Mouse (Mus musculus) liver, adult 2 months (tissue): Measurements from ENCODE around the gene Nrxn3. TPM values are rescaled to one million over a fixed set of nuclear protein-coding genes. Genes with fewer than 3 reads are reported as not detected.

Experiments
- DNase-seq: peaks from one replicate; pipeline ENCODE4 v3.0.0-alpha.2; 2011; ENCODE audit warnings: low read depth, low spot score; ENCODE audit errors: extremely low read depth
- H3K27ac ChIP-seq: fragments of 200-500 bp; replicated peaks from 2 replicates; pipeline ENCODE4 v1.5.1; 2012; ENCODE audit warnings: low read depth, mild to moderate bottlenecking, control low read depth, inconsistent platforms, low read length; ENCODE audit not compliant: insufficient read depth
- H3K27me3 ChIP-seq: fragments of 200-500 bp; 2 replicates; pipeline ENCODE4 v1.6.1; 2012; ENCODE audit warnings: mild to moderate bottlenecking, moderate library complexity, low read length, inconsistent platforms; ENCODE audit not compliant: control insufficient read depth, insufficient read depth
- H3K36me3 ChIP-seq: fragments of 200-500 bp; 2 replicates; pipeline ENCODE4 v1.6.1; 2012; ENCODE audit warnings: low read length, inconsistent platforms; ENCODE audit not compliant: control insufficient read depth, insufficient read depth
- H3K4me1 ChIP-seq: fragments of 200-500 bp; 2 replicates; pipeline ENCODE4 v1.6.1; 2011; ENCODE audit warnings: low read length; ENCODE audit not compliant: control insufficient read depth, insufficient read depth
- H3K4me3 ChIP-seq: fragments of 200-500 bp; 2 replicates; pipeline ENCODE4 v1.5.1; 2011; ENCODE audit warnings: low read depth, mild to moderate bottlenecking, control low read depth, low read length, moderate library complexity; ENCODE audit not compliant: insufficient read depth
- H3K79me2 ChIP-seq: fragments of 200-500 bp; 2 replicates; pipeline ENCODE4 v1.6.1; 2012; ENCODE audit warnings: inconsistent platforms, mild to moderate bottlenecking, low read length, moderate library complexity; ENCODE audit not compliant: control insufficient read depth, insufficient read depth
- H3K9ac ChIP-seq: fragments of 200-500 bp; 2 replicates; pipeline ENCODE4 v1.6.1; 2012; ENCODE audit warnings: low read depth, mild to moderate bottlenecking, control low read depth, inconsistent platforms, low read length
- CTCF ChIP-seq: fragments of 200-500 bp; IDR thresholded peaks from 2 replicates; pipeline ENCODE4 v1.5.1; 2011; ENCODE audit warnings: low read depth, low read length, control low read depth
- POLR2A ChIP-seq: fragments of 200-500 bp; IDR thresholded peaks from 2 replicates; pipeline ENCODE4 v1.6.1; 2011; ENCODE audit warnings: low read length, control low read depth; ENCODE audit not compliant: insufficient read depth; ENCODE audit errors: extremely low read depth
- WGBS: fragments of 180-500 bp; shearing (Covaris S2); methylation state at CpG from one replicate; pipeline ENCODE4 v1.1.7; 2018; 5-methylcytosine and 5-hydroxymethylcytosine counted together
- polyA plus RNA-seq: library from polyadenylated mRNA; depleted of rRNA; stranded (reverse); fragments of >200 nt; gene quantifications from 2 replicates; pipeline ENCODE4 v1.2.3, GENCODE M21; 2012
- total RNA-seq: library from RNA; depleted of rRNA; stranded (reverse); fragments of >200 nt; gene quantifications from 2 replicates; pipeline ENCODE4 v1.2.3, GENCODE M21; 2014

The Nrxn3 gene
- total and polyA plus RNA-seq, 2 experiments, result 0.18 to 0.31 TPM

DNA sequence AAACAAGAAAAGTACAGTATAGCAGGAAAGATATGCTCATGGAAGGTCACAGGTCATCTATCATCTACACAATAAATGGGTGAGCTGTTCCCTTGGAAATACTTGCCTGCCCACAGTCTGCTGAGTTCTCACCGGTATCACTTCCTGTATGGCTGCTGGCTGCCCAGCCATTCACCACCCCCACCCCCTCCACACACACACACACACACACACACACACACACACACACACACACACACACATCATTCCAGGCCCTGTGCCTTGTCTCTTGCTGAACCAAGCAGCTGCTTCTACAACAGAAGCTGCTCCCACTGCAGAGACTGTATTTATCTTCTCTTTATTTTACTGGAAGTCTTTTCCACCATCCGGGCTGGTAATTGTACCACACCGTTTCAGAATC lies 1338.6 kb downstream of the Nrxn3 start:
- Histone ChIP-seq H3K36me3 (no peaks in the 10 kb centered on the region), H3K79me2 (no peaks in the 10 kb centered on the region), H3K27me3 (no peaks in the 10 kb centered on the region), H3K4me1 (no peaks in the 10 kb centered on the region), H3K4me3 (no peak overlapping the region), H3K27ac (no peak overlapping the region), H3K9ac (no peak overlapping the region)
- TF ChIP-seq POLR2A, result no peak
- no peak for TF ChIP-seq CTCF
- WGBS, result 69% methylated on average over 3 of the region's 3 CpGs
- DNase-seq, result no peak

- no peak overlapping the region for H3K4me3 ChIP-seq
- no peak for DNase-seq
- no peak overlapping the region for H3K27ac ChIP-seq
- TF ChIP-seq CTCF, result no peak
- no peak for TF ChIP-seq POLR2A
- H3K4me1 ChIP-seq, result no peaks in the 10 kb centered on the region
- no peak overlapping the region for H3K9ac ChIP-seq
- H3K79me2 ChIP-seq, result no peaks in the 10 kb centered on the region
- WGBS, result 73% methylated on average over 5 of the region's 5 CpGs
- no peaks in the 10 kb centered on the region for H3K36me3 ChIP-seq
- H3K27me3 ChIP-seq, result no peaks in the 10 kb centered on the region
Measured at GRCm38 (mm10) chr12:90062219-90062618, 1339.5 kb downstream of the Nrxn3 start.

GRCm38 (mm10) chr12:90063443-90063842 lies 1340.8 kb downstream of the Nrxn3 start:
- DNase-seq, result no peak
- TF ChIP-seq CTCF (no peak), POLR2A (no peak)
- Histone ChIP-seq H3K79me2 (no peaks in the 10 kb centered on the region), H3K4me3 (no peak overlapping the region), H3K27me3 (no peaks in the 10 kb centered on the region), H3K36me3 (no peaks in the 10 kb centered on the region), H3K9ac (no peak overlapping the region), H3K27ac (no peak overlapping the region), H3K4me1 (no peaks in the 10 kb centered on the region)
- 90% methylated on average over 2 of the region's 2 CpGs for WGBS

GRCm38 (mm10) chr12:90085862-90086261 lies 1363.2 kb downstream of the Nrxn3 start:
- no peaks in the 10 kb centered on the region for H3K36me3 ChIP-seq
- TF ChIP-seq CTCF, result no peak
- TF ChIP-seq POLR2A, result no peak
- no peaks in the 10 kb centered on the region for H3K27me3 ChIP-seq
- H3K4me1 ChIP-seq, result no peaks in the 10 kb centered on the region
- H3K79me2 ChIP-seq, result no peaks in the 10 kb centered on the region
- no peak for DNase-seq
- no peak overlapping the region for H3K9ac ChIP-seq
- no peak overlapping the region for H3K4me3 ChIP-seq
- H3K27ac ChIP-seq, result no peak overlapping the region

DNA sequence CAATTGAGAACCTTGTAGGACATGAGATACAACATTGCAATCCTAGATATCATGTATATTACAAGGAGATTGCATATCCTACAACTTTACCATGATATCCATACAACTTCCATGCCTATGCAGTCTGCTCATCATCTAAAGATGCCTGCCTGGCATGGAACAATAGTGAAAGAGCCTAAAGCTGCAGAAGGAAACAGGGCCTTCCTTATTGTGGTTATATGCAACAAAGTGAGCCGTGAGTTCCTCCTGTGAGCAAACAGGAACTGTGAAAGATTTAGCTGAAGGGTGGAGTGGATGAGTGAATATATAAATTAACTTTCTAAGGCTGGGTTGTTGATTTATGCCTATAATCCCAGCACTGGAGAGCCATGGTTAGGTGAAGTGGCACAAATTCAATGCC lies 1373.1 kb downstream of the Nrxn3 start:
- H3K4me1 ChIP-seq, result no peaks in the 10 kb centered on the region
- H3K9ac ChIP-seq, result no peak overlapping the region
- H3K27ac ChIP-seq, result no peak overlapping the region
- DNase-seq, result no peak
- TF ChIP-seq CTCF, result no peak
- TF ChIP-seq POLR2A, result no peak
- 61% methylated on average over 1 of the region's 1 CpGs for WGBS
- no peaks in the 10 kb centered on the region for H3K27me3 ChIP-seq
- no peak overlapping the region for H3K4me3 ChIP-seq
- no peaks in the 10 kb centered on the region for H3K79me2 ChIP-seq
- H3K36me3 ChIP-seq, result no peaks in the 10 kb centered on the region

GRCm38 (mm10) chr12:90113351-90113791 lies 1390.7 kb downstream of the Nrxn3 start:
- Histone ChIP-seq H3K9ac (no peak overlapping the region), H3K4me3 (no peak overlapping the region), H3K4me1 (no peaks in the 10 kb centered on the region), H3K27me3 (no peaks in the 10 kb centered on the region), H3K27ac (no peak overlapping the region), H3K79me2 (no peaks in the 10 kb centered on the region), H3K36me3 (no peaks in the 10 kb centered on the region)
- DNase-seq, result no peak
- TF ChIP-seq CTCF, result no peak
- no peak for TF ChIP-seq POLR2A
